Mouse (Mus musculus) embryonic facial prominence, embryonic 10.5 days (tissue): ENCODE data around the gene Mars. TPM values are rescaled to one million over a fixed set of nuclear protein-coding genes. Genes with fewer than 3 reads are reported as not detected.

Experiments
- DNase-seq: peaks from one replicate; pipeline ENCODE4 v3.0.0-alpha.2; 2017; ENCODE audit warnings: low spot score
- H3K27ac ChIP-seq: fragments of 300-500 bp; sonication (generic); replicated peaks from 2 replicates; pipeline ENCODE4 v1.5.1; 2016; ENCODE audit warnings: mild to moderate bottlenecking
- H3K27me3 ChIP-seq: fragments of 300-500 bp; sonication (generic); replicated peaks from 2 replicates; pipeline ENCODE4 v1.6.1; 2016; ENCODE audit warnings: low read depth, mild to moderate bottlenecking; ENCODE audit not compliant: poor library complexity, severe bottlenecking
- H3K36me3 ChIP-seq: fragments of 300-500 bp; sonication (generic); replicated peaks from 2 replicates; pipeline ENCODE4 v1.6.1; 2016; ENCODE audit warnings: mild to moderate bottlenecking, moderate library complexity
- H3K4me1 ChIP-seq: fragments of 300-500 bp; sonication (generic); 2 replicates; pipeline ENCODE4 v1.6.1; 2016
- H3K4me3 ChIP-seq: fragments of 300-500 bp; sonication (generic); 2 replicates; pipeline ENCODE4 v1.5.1; 2016; ENCODE audit warnings: mild to moderate bottlenecking, moderate library complexity
- H3K9me3 ChIP-seq: fragments of 300-500 bp; sonication (generic); 2 replicates; pipeline ENCODE4 v1.6.1; 2016; ENCODE audit warnings: mild to moderate bottlenecking
- WGBS: fragments of 180-500 bp; shearing (Covaris S2); methylation state at CpG from one replicate; pipeline ENCODE4 v1.1.7; 2016; 5-methylcytosine and 5-hydroxymethylcytosine counted together
- polyA plus RNA-seq: library from polyadenylated mRNA; unstranded; fragments of >200 nt; fragmentation: Nextera tagmentation; extraction: Ambion mirVana; gene quantifications from 2 replicates; pipeline ENCODE4 v1.2.1, GENCODE M21; 2016

Mars gene
- polyA plus RNA-seq, 1 experiment from 2014 or later, result 160 TPM

DNA sequence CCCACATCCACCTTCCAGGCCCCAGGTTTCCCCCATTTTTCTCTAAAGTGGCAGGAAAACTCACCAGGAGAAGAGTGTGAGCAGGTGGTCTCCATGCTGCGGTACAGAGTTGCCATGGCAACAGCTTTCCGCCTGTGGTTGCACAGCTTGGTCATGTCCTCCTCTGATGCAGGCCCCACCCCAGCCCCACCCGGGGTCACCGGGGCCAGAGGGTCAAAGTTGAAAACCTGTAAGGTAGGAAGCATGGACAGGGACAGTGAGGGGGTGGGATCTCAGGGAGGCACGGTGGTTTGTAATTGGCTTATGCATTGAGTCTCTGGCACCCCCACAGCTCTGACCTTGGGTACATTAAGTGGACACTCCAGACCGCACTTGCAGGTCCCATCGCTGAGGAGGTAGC lies 24.9 kb downstream of the Mars start:
- H3K36me3 ChIP-seq, result peaks cover 59% of the 10 kb centered on the region
- peak overlapping the region; percentile 88 for H3K4me3 ChIP-seq
- peak overlapping the region; percentile 95; the same call in 1 of the 2 replicates for H3K27ac ChIP-seq
- peak; percentile 39 for DNase-seq
- peaks cover 64% of the 10 kb centered on the region for H3K4me1 ChIP-seq
- no peaks in the 10 kb centered on the region for H3K9me3 ChIP-seq
- H3K27me3 ChIP-seq, result no peaks in the 10 kb centered on the region
- 67% methylated on average over 7 of the region's 7 CpGs for WGBS

DNA sequence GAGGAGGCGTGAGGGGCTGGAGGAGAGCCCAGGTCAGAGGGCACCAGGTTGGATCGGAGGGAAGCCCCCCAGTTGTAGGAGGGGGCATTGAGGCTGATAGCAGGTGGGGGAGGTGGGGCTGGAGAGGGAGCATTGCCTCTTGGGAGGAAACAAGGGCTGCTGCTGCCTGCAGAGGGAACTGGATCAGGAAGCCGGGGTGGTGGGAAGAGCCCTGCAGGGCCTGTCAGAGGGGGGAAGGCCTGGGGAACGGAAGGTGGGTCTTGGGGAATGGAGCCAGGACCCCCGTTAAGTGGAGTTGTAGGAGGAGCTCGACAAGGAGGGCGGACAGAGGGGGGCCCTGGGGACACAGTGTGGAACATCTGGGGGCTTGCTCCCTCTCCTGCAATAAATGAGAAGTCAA lies 25.4 kb downstream of the Mars start:
- H3K27me3 ChIP-seq, result no peaks in the 10 kb centered on the region
- peaks cover 59% of the 10 kb centered on the region for H3K4me1 ChIP-seq
- H3K27ac ChIP-seq, result peak overlapping the region; percentile 95
- DNase-seq, result no peak
- WGBS, result 74% methylated on average over 7 of the region's 7 CpGs
- H3K9me3 ChIP-seq, result no peaks in the 10 kb centered on the region
- H3K36me3 ChIP-seq, result peaks cover 64% of the 10 kb centered on the region
- peak overlapping the region; percentile 88 for H3K4me3 ChIP-seq

DNA sequence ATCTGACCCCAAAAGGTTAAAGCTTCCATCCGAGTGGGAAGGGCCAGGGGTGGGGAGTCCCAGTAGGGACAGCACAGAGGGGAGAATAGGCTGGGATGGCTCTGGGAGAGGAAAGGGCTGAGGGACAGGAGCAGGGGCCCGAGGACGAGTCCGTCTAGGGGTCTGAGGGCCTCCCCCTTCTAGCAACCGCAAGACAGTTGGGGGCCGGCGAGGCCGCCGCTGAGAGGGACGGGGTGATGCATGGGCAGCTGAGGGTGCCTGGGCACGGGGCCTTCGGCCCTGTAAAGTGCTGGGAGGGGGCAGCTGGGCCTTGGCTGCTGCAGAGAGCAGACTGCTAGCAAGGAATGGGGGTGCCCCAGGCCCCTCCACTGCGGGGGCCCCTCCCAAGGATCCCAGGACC lies 25.9 kb downstream of the Mars start:
- Histone ChIP-seq H3K4me3 (peak overlapping the region; percentile 88), H3K36me3 (peaks cover 69% of the 10 kb centered on the region), H3K27me3 (no peaks in the 10 kb centered on the region), H3K9me3 (no peaks in the 10 kb centered on the region), H3K4me1 (peaks cover 55% of the 10 kb centered on the region), H3K27ac (peak overlapping the region; percentile 95)
- DNase-seq, result no peak
- 74% methylated on average over 13 of the region's 13 CpGs for WGBS

DNA sequence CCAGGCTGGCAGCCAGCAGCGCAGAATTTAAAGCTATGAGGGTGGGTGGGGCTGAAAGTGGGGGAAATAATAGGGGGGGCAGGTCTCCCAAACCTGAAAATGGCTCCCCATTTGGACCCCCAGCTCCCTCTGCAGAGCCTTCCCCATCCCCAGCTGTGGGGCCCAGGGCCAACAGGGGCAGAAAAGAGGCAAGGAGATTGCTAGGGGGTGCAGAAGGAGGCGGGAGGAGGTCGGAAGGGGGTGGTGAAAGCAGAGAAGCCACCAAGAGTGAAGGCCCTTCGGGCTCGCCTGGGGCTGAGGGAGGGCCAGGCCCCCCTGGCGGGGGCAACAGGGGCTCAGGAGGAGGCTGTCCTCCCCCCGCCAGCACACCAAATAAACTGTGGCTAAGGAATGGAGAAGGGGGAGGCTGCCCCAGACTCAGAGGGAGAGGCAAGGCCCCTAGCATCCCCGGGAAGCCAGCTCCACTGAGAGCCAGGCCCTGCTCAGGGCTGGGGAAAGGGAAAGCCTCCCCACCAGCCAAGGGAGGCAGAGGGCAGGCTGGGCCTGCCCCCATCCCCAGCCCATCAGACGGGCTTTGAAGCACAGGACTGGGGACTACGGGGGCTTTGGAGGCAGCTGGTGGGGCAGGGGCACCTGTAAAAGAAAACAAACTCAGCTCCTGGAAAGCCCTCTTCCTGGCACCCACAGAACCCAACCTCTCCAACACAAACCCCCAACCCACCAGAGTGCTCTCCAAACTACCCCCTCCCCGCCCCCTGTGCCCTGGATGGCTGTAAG lies 26.7 kb downstream of the Mars start:
- no peak for DNase-seq
- 74% methylated on average over 11 of the region's 11 CpGs for WGBS
- H3K27me3 ChIP-seq, result no peaks in the 10 kb centered on the region
- peaks cover 77% of the 10 kb centered on the region for H3K36me3 ChIP-seq
- peak overlapping the region; percentile 95; the same call in 1 of the 2 replicates for H3K27ac ChIP-seq
- H3K9me3 ChIP-seq, result no peaks in the 10 kb centered on the region
- peak overlapping the region; percentile 88 for H3K4me3 ChIP-seq
- H3K4me1 ChIP-seq, result peaks cover 51% of the 10 kb centered on the region

DNA sequence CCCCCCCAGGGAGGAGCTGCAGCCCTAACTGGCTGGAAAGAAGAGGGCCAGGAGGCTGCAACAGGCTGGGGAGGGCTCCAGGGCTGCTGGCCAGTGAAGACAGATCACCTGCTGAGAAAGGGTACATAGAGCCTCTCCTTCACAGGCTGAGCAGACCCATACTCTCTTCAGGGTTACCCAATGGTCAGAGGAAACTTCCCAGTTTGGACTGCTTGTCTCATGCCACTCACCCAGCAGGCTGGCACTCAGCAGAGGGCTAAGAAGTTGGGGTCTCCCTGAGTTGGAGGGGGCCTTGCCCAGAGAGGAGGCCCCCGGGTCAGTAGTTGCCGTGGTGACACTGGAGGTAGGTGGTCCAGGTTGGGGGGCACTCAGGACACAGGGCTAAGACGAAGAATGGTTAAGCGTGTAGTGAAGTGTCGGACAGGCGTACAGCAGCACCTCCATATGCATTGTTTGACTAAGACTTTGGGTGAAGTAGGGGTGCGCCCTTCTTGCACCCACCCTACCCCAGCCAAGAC lies 27.4 kb downstream of the Mars start:
- H3K9me3 ChIP-seq, result no peaks in the 10 kb centered on the region
- H3K27me3 ChIP-seq, result no peaks in the 10 kb centered on the region
- H3K27ac ChIP-seq, result no peak overlapping the region
- peaks cover 84% of the 10 kb centered on the region for H3K36me3 ChIP-seq
- H3K4me1 ChIP-seq, result peaks cover 44% of the 10 kb centered on the region
- DNase-seq, result no peak
- peak overlapping the region; percentile 14; the same call in 1 of the 2 replicates for H3K4me3 ChIP-seq
- 91% methylated on average over 7 of the region's 7 CpGs for WGBS

DNA sequence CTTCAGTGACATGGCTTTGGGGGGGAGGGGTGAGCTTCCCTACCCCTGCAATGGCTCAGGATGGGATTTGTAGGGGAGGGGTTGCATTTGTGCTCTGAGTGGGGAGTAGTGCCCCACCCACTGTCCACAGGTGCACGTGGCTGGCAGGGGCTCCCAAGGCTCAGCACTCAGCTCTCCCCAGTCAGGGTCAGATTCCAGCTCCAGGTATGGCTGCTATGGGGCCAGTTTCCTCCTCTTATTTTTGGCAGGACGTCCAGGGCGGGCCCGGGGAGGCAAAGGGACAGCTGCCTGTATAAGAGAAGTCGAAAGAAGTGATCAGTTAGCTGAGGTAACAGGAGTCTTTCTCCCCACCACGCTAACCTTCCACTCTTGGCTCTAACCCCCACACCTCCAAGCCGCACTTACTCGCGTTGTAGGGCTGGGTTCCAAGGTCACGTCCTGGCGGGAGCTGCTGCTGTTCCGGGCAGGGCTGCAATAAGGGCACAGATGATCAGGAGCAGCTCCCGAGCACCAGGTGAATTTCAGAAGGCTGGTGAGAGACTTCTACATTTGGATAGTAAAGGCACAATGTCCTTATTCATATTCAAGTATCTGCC lies 28.9 kb downstream of the Mars start:
- Histone ChIP-seq H3K9me3 (no peaks in the 10 kb centered on the region), H3K36me3 (peaks cover 99% of the 10 kb centered on the region)

DNA sequence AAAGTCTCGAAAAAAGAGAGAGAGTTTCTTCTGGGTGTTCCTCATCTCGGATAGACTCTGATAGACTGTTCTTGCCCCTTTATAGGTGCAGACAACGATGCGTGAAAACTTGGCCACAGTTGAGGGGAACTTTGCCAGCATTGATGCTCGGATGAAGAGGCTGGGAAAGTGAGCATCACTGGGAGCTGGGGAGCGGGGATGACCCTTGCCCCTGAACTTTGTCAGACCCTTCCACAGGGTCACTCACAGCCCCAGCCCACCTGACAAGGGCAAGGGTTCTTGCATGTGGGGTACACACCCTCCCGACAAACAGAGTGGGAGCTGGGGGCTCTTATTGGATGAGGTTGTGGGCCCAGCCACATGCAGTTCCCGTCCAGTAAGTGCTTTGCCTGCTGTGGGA lies 30.3 kb downstream of the Mars start:
- peaks cover 25% of the 10 kb centered on the region for H3K4me1 ChIP-seq
- H3K4me3 ChIP-seq, result no peak overlapping the region
- WGBS, result 90% methylated on average over 8 of the region's 8 CpGs
- H3K27me3 ChIP-seq, result no peaks in the 10 kb centered on the region
- peaks cover 100% of the 10 kb centered on the region for H3K36me3 ChIP-seq
- no peaks in the 10 kb centered on the region for H3K9me3 ChIP-seq
- H3K27ac ChIP-seq, result no peak overlapping the region
- DNase-seq, result no peak

More for the DNA sequence above, 28.9 kb downstream of the Mars start:
- no peak for DNase-seq
- Histone ChIP-seq H3K4me3 (no peak overlapping the region), H3K4me1 (peaks cover 39% of the 10 kb centered on the region), H3K27ac (no peak overlapping the region), H3K27me3 (no peaks in the 10 kb centered on the region)
- 88% methylated on average over 13 of the region's 13 CpGs for WGBS

DNA sequence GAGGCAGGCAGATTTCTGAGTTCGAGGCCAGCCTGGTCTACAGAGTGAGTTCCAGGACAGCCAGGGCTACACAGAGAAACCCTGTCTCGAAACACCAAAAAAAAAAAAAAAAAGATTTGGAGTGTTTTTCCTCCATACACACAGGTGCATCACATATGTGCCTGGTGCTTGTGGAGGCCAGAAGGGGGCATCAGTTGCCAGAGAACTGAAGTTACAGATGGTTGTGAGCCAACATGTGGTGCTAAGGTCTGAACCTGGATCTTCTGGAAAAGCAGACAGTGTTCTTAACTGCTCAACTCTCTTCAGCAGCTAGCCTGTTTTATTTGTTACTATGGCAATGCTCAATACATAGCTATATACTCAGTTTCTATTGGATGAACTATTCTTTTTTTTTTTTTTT lies 31.9 kb downstream of the Mars start:
- Histone ChIP-seq H3K9me3 (no peaks in the 10 kb centered on the region), H3K4me1 (peaks cover 9% of the 10 kb centered on the region), H3K27ac (no peak overlapping the region), H3K36me3 (peaks cover 100% of the 10 kb centered on the region), H3K4me3 (no peak overlapping the region), H3K27me3 (no peaks in the 10 kb centered on the region)
- 89% methylated on average over 2 of the region's 2 CpGs for WGBS
- no peak for DNase-seq

DNA sequence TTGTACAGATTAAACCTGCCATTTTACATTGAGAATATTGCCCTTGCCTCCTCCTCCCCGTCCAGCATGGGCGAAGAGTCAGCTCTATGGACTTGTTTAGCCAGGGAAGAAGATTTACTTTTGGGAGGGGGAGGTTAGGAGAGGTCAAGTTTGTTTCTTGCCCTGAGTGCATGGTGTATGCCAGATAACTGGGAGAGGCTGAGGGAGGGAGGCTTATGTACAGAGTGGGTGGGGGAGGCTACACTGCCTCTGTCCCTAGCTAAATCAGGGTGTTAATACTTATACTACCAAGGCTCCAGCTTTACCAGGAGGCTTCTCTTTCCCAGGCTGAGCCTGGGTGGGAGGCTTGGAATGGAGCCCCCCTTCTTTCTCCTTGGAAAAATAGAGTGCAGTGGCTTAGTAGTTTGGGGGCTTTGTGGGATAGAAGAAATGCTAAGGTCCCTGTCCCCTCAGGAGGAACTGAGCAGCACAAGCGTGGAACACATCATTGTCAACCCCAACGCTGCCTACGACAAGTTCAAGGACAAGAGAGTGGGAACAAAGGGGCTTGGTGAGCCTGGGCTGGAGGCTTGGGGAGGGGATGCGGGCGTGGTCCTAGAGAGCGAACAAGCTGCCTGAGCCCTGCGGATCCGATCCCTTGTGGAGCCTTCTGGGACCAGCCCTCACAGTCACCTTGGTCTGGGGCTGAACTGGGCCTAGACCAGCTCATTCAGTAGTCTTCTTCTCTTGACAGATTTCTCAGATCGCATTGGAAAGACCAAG lies 37.1 kb downstream of the Mars start:
- Histone ChIP-seq H3K4me3 (no peak overlapping the region), H3K4me1 (peaks cover 7% of the 10 kb centered on the region; the same call in 1 of the 2 replicates), H3K27ac (no peak overlapping the region), H3K36me3 (peaks cover 99% of the 10 kb centered on the region), H3K27me3 (no peaks in the 10 kb centered on the region), H3K9me3 (no peaks in the 10 kb centered on the region)
- DNase-seq, result no peak
- WGBS, result 91% methylated on average over 11 of the region's 11 CpGs

DNA sequence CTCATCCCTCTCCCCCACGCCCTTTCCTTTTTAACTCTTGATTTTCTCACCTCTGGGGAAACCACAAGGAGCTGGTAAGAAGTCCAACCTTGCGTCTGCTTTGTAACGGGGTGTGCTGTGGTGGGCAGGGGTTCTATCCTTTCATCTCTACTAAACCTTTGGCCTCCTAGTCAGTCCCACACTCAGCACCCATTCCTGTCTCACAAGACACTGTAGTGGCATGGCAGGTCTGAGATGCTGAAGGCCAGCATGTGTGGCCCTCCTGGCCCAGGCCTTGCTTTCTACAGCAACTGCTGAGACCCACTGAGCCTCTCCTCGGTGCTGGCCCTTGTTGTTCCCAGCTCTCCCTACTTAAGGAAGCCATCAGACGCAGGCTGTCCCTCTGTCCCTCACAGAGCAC lies 39.2 kb downstream of the Mars start:
- no peaks in the 10 kb centered on the region for H3K27me3 ChIP-seq
- DNase-seq, result no peak
- H3K36me3 ChIP-seq, result peaks cover 94% of the 10 kb centered on the region
- H3K9me3 ChIP-seq, result no peaks in the 10 kb centered on the region
- H3K4me1 ChIP-seq, result peaks cover 10% of the 10 kb centered on the region
- H3K27ac ChIP-seq, result no peak overlapping the region
- H3K4me3 ChIP-seq, result no peak overlapping the region
- WGBS, result 90% methylated on average over 5 of the region's 5 CpGs

DNA sequence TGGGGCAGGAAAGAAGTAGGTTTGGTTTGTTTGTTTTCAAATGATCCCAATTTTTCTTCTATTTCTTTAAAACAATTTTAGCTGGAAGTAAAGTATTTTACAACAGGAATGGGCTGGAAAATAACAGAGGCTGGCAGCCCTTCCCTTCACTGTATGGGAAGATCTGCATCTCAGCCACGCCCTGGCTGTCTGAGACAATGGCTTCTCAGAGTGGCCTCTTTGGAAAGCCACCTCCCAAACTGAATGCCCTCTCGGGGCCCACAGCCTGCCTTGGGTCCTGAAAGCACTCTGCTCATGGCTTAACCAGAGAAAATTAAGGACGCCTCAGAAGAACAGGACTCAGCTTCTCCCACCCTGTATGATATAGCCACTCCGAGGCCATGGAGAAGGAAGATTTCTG lies 41.7 kb downstream of the Mars start:
- H3K27ac ChIP-seq, result no peak overlapping the region
- 77% methylated on average over 4 of the region's 4 CpGs for WGBS
- H3K27me3 ChIP-seq, result peaks cover 2% of the 10 kb centered on the region
- peaks cover 18% of the 10 kb centered on the region for H3K4me1 ChIP-seq
- no peak for DNase-seq
- no peak overlapping the region for H3K4me3 ChIP-seq
- no peaks in the 10 kb centered on the region for H3K9me3 ChIP-seq
- H3K36me3 ChIP-seq, result peaks cover 69% of the 10 kb centered on the region

DNA sequence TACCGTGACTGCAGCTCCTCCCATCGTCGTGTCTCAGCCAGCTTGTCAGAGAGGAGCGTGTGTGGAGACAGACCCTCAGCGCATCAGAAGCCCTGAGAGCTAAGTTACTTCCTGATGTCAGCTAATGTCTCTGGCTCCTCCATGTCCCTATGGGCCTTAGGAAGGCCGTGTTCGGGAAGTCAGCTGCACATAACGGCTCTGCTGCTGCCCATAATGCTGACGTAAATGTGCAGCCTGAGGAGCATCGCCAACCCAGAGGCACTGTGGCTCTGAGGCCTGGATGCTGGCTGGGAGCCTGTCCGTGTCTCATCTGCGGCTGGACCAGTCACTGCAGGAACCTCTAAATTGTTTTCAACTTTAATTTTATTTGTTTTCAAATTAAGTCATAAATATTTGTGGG lies 42.5 kb downstream of the Mars start:
- H3K4me1 ChIP-seq, result peaks cover 18% of the 10 kb centered on the region
- H3K36me3 ChIP-seq, result peaks cover 60% of the 10 kb centered on the region
- DNase-seq, result no peak
- peaks cover 10% of the 10 kb centered on the region for H3K27me3 ChIP-seq
- no peaks in the 10 kb centered on the region for H3K9me3 ChIP-seq
- H3K4me3 ChIP-seq, result no peak overlapping the region
- 85% methylated on average over 12 of the region's 12 CpGs for WGBS
- no peak overlapping the region for H3K27ac ChIP-seq
